Mouse (Mus musculus) hindbrain, embryonic 16.5 days (tissue): Measurements from ENCODE around the gene Iqgap2. TPM values are rescaled to one million over a fixed set of nuclear protein-coding genes. Genes with fewer than 3 reads are reported as not detected.
A peak's percentile ranks its signal among the peaks of the same experiment; 100 is the strongest.

Experiments used
- ATAC-seq: fragments of 200-750 bp; cut with Nextera tagmentation; 2 replicates; pipeline ENCODE4 v1.8.0; 2017; ENCODE audit warnings: moderate TSS enrichment, moderate library complexity
- H3K27ac ChIP-seq: fragments of 300-500 bp; sonication (generic); 2 replicates; pipeline ENCODE4 v1.5.1; 2014; ENCODE audit warnings: low read depth, mild to moderate bottlenecking, control low read depth, low read length, moderate library complexity
- H3K27me3 ChIP-seq: fragments of 300-500 bp; sonication (generic); replicated peaks from 2 replicates; pipeline ENCODE4 v1.6.1; 2014; ENCODE audit warnings: low read length; ENCODE audit not compliant: control insufficient read depth, insufficient read depth
- H3K36me3 ChIP-seq: fragments of 300-500 bp; sonication (generic); 2 replicates; pipeline ENCODE4 v1.6.1; 2014; ENCODE audit warnings: mild to moderate bottlenecking, low read length, moderate library complexity, mixed read lengths; ENCODE audit not compliant: control insufficient read depth, insufficient read depth
- H3K4me1 ChIP-seq: fragments of 300-500 bp; sonication (generic); 2 replicates; pipeline ENCODE4 v1.6.1; 2014; ENCODE audit warnings: low read depth, low read length; ENCODE audit not compliant: control insufficient read depth, insufficient read depth
- H3K4me2 ChIP-seq: fragments of 300-500 bp; sonication (generic); 2 replicates; pipeline ENCODE4 v1.6.1; 2014; ENCODE audit warnings: mild to moderate bottlenecking, low read length, control low read depth, moderate library complexity
- H3K4me3 ChIP-seq: fragments of 300-500 bp; sonication (generic); 2 replicates; pipeline ENCODE4 v1.5.1; 2014; ENCODE audit warnings: mild to moderate bottlenecking, low read length, control low read depth, moderate library complexity
- H3K9ac ChIP-seq: fragments of 300-500 bp; sonication (generic); 2 replicates; pipeline ENCODE4 v1.6.1; 2014; ENCODE audit warnings: low read depth, mild to moderate bottlenecking, control low read depth, low read length, moderate library complexity
- H3K9me3 ChIP-seq: fragments of 300-500 bp; sonication (generic); 2 replicates; pipeline ENCODE4 v1.6.1; 2014; ENCODE audit warnings: mild to moderate bottlenecking, low read length, moderate library complexity; ENCODE audit not compliant: control insufficient read depth
- WGBS: fragments of 180-500 bp; shearing (Covaris S2); extraction: QIAGEN DNeasy Blood & Tissue Kit; methylation state at CpG from one replicate; pipeline ENCODE4 v1.1.7; 2014; 5-methylcytosine and 5-hydroxymethylcytosine counted together
- polyA plus RNA-seq: library from polyadenylated mRNA; unstranded; fragments of >200 nt; fragmentation: Nextera tagmentation; extraction: Ambion mirVana; gene quantifications from 2 replicates; pipeline ENCODE4 v1.2.1, GENCODE M21; 2015

Iqgap2 gene
- polyA plus RNA-seq, 1 experiment from 2014 or later: 3.5 TPM

DNA sequence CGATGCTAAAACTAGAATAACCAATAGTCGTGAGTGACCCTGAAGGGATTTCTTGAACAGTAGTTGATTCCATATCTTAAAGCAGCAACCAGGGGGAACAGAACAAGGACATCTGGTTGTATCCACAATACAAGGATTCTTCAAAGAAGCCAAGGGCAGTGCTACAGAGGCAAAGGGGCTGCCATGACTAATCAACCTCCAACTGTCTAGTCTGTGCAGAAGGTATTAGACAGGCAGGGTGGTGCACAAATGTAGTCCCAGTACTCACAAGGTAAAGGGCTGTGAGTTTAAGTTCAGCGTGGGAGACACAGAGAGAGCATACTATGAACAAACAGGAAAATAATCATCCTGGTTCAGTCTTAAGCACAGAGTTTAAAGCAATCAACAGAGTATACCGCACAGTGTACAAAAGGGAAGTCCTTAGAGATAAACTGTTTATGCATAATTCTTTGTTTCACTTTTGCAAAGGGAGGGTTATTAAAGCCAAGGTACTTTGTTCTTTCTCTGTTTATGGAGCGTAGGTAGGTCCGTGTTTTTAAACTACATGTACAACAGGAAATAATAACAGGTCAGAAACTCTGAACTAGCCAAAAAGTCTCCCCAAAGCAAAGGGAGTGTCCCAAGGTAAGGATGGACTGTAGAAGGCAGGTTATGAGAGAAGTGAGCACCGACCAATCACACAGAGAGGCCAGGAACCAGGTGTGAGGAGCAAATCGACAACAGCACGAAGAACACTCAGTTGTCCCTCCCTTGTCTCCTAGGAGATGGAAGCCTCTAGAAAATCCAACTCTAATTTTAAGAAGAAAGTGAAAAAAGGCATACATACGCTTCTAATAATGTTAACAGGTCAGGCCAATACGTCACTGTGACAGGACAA is 149.7 kb downstream of the Iqgap2 start:
- Histone ChIP-seq H3K4me3 (no peak overlapping the region), H3K9me3 (no peaks in the 10 kb centered on the region), H3K9ac (no peak overlapping the region), H3K36me3 (no peaks in the 10 kb centered on the region), H3K27me3 (no peaks in the 10 kb centered on the region), H3K27ac (no peak overlapping the region), H3K4me2 (no peak overlapping the region), H3K4me1 (no peaks in the 10 kb centered on the region)
- ATAC-seq: no peak
- WGBS: 90% methylated on average over 11 of the region's 11 CpGs

DNA sequence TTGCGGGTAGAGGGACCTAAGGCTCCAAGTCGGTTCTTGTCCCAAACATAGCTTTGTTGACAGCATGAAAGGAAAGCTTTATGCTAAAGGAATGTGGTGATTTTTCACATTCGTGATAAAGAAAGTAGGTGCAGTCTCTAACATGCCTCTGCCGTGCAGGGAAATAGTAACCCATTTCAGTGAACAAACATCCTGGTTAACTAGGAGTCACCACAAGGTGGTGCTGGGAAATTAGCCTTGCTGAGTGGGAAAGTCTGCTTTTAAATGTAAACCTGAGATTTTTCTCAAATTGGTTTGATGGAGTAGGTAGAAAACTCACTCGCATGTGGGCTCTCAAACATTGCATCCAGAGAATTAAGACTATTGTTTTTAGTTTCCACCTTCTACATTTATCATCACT is 152.1 kb downstream of the Iqgap2 start:
- WGBS: 74% methylated on average over 5 of the region's 5 CpGs
- H3K4me1 ChIP-seq: no peaks in the 10 kb centered on the region
- H3K27me3 ChIP-seq: no peaks in the 10 kb centered on the region
- H3K4me2 ChIP-seq: no peak overlapping the region
- no peak for ATAC-seq
- H3K36me3 ChIP-seq: no peaks in the 10 kb centered on the region
- no peak overlapping the region for H3K4me3 ChIP-seq
- H3K9ac ChIP-seq: no peak overlapping the region
- H3K27ac ChIP-seq: no peak overlapping the region
- H3K9me3 ChIP-seq: no peaks in the 10 kb centered on the region

DNA sequence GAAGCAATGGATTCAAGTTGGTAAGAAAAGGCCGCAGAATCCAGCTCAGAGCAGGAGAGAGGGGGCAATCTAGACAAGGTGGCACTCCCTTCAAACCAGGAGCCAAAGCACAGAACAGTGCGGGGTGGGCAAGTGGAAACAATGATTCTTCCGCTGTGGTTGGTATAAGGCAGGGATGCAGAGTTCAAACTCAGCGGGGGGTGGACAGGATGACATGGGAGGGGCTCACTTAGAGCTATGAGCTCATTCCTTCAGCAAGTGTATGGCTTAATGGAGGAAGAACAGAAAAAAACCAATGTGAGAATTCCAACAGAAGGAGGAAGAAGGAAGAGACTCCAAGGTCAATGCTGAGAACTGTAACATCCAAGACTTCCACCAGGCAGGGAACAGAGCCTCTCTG is 161.2 kb downstream of the Iqgap2 start:
- no peak overlapping the region for H3K27ac ChIP-seq
- no peak overlapping the region for H3K4me3 ChIP-seq
- no peak for ATAC-seq
- no peak overlapping the region for H3K4me2 ChIP-seq
- no peaks in the 10 kb centered on the region for H3K27me3 ChIP-seq
- no peaks in the 10 kb centered on the region for H3K36me3 ChIP-seq
- H3K9ac ChIP-seq: no peak overlapping the region
- H3K9me3 ChIP-seq: no peaks in the 10 kb centered on the region
- 93% methylated on average over 4 of the region's 4 CpGs for WGBS
- no peaks in the 10 kb centered on the region for H3K4me1 ChIP-seq

DNA sequence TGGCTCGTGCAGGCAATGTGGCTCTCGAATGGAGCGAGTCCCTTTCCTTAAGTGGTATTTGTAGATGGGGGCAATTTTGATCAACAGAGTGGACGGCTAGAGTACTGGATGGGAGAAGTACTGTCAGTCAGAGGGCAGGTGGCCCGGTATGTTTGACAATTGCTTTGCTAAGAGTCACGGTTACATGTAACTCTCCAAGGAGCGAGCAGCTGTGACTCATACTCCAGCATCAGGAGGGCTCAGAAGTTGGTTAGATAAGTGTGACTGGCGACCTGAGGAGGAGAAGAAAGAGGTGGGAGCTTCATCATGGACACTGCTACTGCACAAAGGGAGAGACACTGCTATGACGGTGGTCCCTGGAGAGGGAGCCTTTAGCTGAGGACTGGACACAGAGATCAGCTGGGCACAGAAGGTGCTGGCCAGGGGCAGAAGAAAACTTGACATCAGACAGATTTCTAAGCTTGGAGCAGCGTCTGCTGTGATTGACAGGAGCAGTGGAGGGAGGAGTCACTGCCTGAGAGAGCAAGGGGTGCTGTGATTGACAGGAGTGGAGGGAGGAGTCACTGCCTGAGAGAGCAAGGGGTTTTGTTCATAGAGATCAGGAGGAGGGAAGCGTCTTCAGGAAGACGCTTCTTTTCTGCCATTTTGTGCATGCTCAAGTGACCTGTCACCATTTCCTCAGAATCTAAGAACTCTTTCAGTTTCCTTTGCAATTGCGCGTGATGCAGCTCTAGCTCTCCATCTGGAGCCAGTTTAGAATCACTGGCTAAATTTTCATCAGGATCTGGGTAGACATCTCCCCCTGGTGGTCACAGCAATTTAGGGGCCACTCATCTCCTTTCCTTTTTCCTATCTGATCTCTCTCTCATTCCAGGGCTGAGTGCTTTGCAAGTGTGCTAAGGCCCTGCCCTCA is 172.1 kb downstream of the Iqgap2 start:
- no peak overlapping the region for H3K27ac ChIP-seq
- H3K36me3 ChIP-seq: no peaks in the 10 kb centered on the region
- no peaks in the 10 kb centered on the region for H3K9me3 ChIP-seq
- H3K9ac ChIP-seq: no peak overlapping the region
- 57% methylated on average over 14 of the region's 14 CpGs for WGBS
- peak overlapping the region; percentile 23; the same call in 1 of the 2 replicates for H3K4me3 ChIP-seq
- H3K4me2 ChIP-seq: peak overlapping the region; percentile 33
- peak; percentile 87 for ATAC-seq
- no peaks in the 10 kb centered on the region for H3K4me1 ChIP-seq
- no peaks in the 10 kb centered on the region for H3K27me3 ChIP-seq

DNA sequence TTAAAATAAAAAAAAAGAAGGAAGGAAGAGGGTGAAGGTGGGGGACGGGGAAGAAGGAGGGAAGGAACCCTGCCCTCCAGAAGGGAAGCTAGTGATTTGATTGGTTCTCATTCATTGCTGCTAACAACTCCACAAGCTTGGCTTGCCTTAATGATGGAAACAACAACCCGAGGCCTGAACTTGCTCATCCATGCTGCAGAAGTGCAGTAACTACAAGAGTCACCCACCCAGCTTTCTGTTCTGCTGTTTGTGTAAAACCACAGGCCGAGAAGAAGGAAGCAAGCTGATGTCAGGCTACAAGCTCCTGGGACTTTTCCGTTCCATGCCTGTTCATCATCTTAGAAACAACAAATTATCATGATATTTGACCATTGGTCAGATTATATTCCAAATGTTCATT is 176.4 kb downstream of the Iqgap2 start:
- Histone ChIP-seq H3K4me3 (no peak overlapping the region), H3K27me3 (no peaks in the 10 kb centered on the region)
- WGBS: 84% methylated on average over 4 of the region's 4 CpGs

DNA sequence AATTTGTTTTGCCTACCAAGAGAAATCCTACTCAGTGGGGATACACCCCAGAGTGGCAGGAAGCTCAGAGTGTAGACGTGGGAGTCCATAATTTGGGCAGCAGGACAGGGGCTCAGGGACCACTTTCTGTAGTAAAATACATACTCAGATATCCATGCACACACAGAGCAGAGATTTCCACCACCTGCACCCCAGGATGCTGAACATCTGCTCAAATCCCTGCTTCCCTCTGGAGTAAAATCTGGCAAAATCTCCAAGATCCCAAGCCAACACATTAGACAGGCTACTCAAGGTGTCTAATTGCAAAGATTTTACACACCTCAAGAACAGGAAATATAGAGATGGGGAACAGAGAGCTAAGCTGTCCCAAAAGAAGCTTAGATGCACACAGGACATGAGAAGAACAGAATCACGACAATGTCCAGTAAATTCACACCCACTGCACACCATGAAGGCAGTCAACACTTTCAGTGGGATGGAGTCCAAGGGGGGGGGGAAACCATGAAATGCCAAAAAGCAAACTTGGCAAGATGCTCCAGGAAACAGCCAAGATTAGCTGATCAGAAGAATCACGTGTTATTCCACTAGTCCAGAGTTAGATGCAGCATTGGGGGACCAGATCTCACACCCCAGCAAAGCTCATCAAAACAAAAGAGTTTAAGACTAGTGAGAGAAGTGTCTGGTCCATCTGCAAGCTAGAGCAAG is 177.3 kb downstream of the Iqgap2 start:
- H3K36me3 ChIP-seq: no peaks in the 10 kb centered on the region
- H3K9me3 ChIP-seq: no peaks in the 10 kb centered on the region
- no peak for ATAC-seq
- H3K27ac ChIP-seq: no peak overlapping the region
- H3K4me2 ChIP-seq: no peak overlapping the region
- no peak overlapping the region for H3K4me3 ChIP-seq
- no peaks in the 10 kb centered on the region for H3K27me3 ChIP-seq
- H3K9ac ChIP-seq: no peak overlapping the region
- WGBS: 50% methylated on average over 3 of the region's 3 CpGs
- H3K4me1 ChIP-seq: no peaks in the 10 kb centered on the region

More for the DNA sequence above, 176.4 kb downstream of the Iqgap2 start:
- H3K4me1 ChIP-seq: no peaks in the 10 kb centered on the region
- no peak overlapping the region for H3K9ac ChIP-seq
- H3K4me2 ChIP-seq: no peak overlapping the region
- no peaks in the 10 kb centered on the region for H3K9me3 ChIP-seq
- no peaks in the 10 kb centered on the region for H3K36me3 ChIP-seq
- no peak overlapping the region for H3K27ac ChIP-seq
- ATAC-seq: no peak

DNA sequence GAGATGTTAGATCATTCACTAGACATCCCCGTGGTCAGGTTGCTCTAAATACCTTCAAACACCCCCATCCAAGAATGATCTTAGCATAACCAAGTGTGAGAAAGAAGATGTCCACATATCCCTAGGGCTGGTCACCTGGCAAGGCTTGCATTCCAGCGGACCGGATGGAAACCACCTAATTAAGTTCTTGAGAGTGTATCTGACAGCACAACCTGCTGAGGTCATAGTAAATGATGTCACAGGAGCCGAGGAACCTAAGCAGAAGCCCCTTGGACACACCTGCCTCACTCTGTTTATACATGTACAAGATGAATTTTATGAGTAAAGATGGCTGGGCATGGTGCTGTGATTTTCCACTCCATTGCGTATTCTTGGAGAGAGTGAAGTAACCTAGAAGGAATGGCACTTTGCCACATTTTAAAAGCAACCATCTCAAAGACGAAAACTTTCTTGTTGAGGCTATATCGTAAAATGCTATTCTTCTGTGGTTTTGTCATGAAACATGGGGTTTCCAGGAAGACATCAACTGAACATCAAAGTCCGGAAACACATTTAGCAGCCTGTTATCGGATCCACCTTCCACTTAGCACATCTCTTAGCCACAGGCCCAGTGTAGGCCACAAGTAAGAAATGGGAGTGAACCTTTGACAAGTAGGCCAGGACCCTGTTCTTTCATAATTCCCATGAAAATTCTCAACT is 179.0 kb downstream of the Iqgap2 start:
- H3K27me3 ChIP-seq: no peaks in the 10 kb centered on the region
- H3K4me1 ChIP-seq: no peaks in the 10 kb centered on the region
- H3K4me2 ChIP-seq: no peak overlapping the region
- whole genome bisulfite sequencing: 95% methylated on average over 9 of the region's 9 CpGs
- H3K9ac ChIP-seq: no peak overlapping the region
- ATAC-seq: no peak
- no peaks in the 10 kb centered on the region for H3K36me3 ChIP-seq
- H3K4me3 ChIP-seq: no peak overlapping the region
- H3K9me3 ChIP-seq: no peaks in the 10 kb centered on the region
- no peak overlapping the region for H3K27ac ChIP-seq

DNA sequence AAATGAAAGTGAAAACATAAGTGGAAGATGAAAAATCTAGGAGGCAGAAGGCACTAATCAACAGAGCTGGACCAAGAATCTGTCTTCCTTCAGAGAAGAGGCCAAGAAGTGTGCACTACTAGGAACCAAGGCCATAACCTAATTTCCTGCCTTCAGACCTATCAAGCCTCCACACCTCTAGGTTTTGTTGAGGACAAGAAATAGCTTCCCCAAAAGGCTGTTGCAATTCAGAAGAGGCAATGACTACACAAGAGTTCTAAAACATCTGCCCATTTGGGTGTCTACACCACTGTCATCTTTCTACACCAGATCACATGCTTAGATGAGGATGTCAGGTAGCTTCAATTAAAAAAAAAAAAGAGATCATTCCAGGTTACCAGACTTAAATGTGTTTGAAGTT is 179.7 kb downstream of the Iqgap2 start:
- Histone ChIP-seq H3K27ac (no peak overlapping the region), H3K4me2 (no peak overlapping the region), H3K9me3 (no peaks in the 10 kb centered on the region), H3K9ac (no peak overlapping the region), H3K4me3 (no peak overlapping the region), H3K27me3 (no peaks in the 10 kb centered on the region), H3K4me1 (no peaks in the 10 kb centered on the region), H3K36me3 (no peaks in the 10 kb centered on the region)
- ATAC-seq: no peak
